In the genomic region with DNA sequence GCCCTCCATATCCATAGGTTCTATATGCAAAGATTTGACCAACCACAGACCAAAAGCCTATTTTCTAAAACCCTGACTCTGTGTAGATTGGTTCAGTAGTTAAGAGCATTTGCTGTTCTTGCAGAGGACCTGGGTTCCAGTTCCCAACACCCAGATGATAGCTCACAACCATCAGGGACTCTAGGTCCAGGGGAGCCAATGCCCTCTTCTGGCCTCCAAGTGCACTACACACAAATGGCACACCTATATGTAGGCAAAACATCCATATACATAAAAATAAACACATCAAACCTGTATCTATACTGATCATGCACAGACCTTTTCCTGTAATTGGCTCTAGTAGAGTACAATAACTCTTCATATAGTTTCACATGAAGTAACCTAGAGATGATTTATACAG, we compare ENCODE assay signal across 21 mouse cellular contexts. TPM values are rescaled to one million over a fixed set of nuclear protein-coding genes. Genes with fewer than 3 reads are reported as not detected.
DNase-seq lines count a peak whose midpoint lies in the region; ATAC-seq and TF ChIP-seq lines count a peak whose summit lies in the region.
"Had no signal": no experiment of that assay in that cellular context is flagged by ENCODE, and none has a peak within 500 bp of the region (broad histone marks: within the 10 kb centered on the region; RNA-seq: fewer than 3 reads in every experiment).

No protein-coding gene starts in this region.

- no peak overlapping the region for H3K9ac ChIP-seq in hindbrain, postnatal 0 days (replicated peaks; ENCODE audit: low read length)
- no peak overlapping the region for H3K9ac ChIP-seq in MEL (ENCODE audit: control insufficient read depth, low read depth, low read length, poor library complexity, severe bottlenecking)
- H3K9ac ChIP-seq: embryonic facial prominence, embryonic 13.5 days; heart, embryonic 13.5 days had no signal

- TF ChIP-seq EP300 in MEL (IDR thresholded peaks at IDR 0.05; ENCODE audit: low read depth in 1 of 2, low read length in 2 of 2), result no peak

- no peaks in the 10 kb centered on the region for H3K4me1 ChIP-seq in hindbrain, postnatal 0 days (ENCODE audit: insufficient read depth, low read length)
- peaks cover 6% of the 10 kb centered on the region for H3K4me1 ChIP-seq in hindbrain, embryonic 10.5 days (replicated peaks)
- H3K4me1 ChIP-seq in lung, adult 2 months (ENCODE audit: control insufficient read depth, insufficient read depth, low read length), result no peaks in the 10 kb centered on the region
- H3K4me1 ChIP-seq in MEL (ENCODE audit: control insufficient read depth in 1 of 2, insufficient read depth in 2 of 2, low read length in 2 of 2), result 0 out of 4 replicates have a peak, but pooled peaks cover 0 to 2% of the 10 kb centered on the region in 2 experiments
- H3K4me1 ChIP-seq: embryonic facial prominence, embryonic 13.5 days; heart, embryonic 13.5 days had no signal

- H3K36me3 ChIP-seq in hindbrain, postnatal 0 days (ENCODE audit: insufficient read depth, low read length), result no peaks in the 10 kb centered on the region
- H3K36me3 ChIP-seq in hindbrain, embryonic 10.5 days, result no peaks in the 10 kb centered on the region
- peaks cover 0 to 7% of the 10 kb centered on the region in 2 experiments; a peak in 1 of 4 replicates for H3K36me3 ChIP-seq in MEL (ENCODE audit: control insufficient read depth in 1 of 2, insufficient read depth in 2 of 2, low read length in 2 of 2)
- H3K36me3 ChIP-seq: embryonic facial prominence, embryonic 13.5 days; G1E; heart, embryonic 13.5 days; limb, embryonic 10.5 days had no signal

- peak; percentile 21 for TF ChIP-seq CTCF in hindbrain, postnatal 0 days (IDR thresholded peaks at IDR 0.05; ENCODE audit: low read depth)
- TF ChIP-seq CTCF in lung, adult 2 months (IDR thresholded peaks at IDR 0.05; ENCODE audit: insufficient read depth, low read length), result 0 out of 2 replicates have a peak, but pooled peaks have one; percentile 13
- peak; percentile 41 to 51 (median 42) for TF ChIP-seq CTCF in MEL (IDR thresholded peaks at IDR 0.05 in 2 of 3, conservative IDR thresholded peaks at IDR 0.05 in 1 of 3; ENCODE audit: control insufficient read depth in 1 of 3, insufficient read depth in 1 of 3, low read depth in 2 of 3, low read length in 3 of 3, poor library complexity in 1 of 3, severe bottlenecking in 1 of 3)

- H3K27me3 ChIP-seq in hindbrain, postnatal 0 days (ENCODE audit: insufficient read depth, low read length), result no peaks in the 10 kb centered on the region
- H3K27me3 ChIP-seq in hindbrain, embryonic 10.5 days (ENCODE audit: insufficient read depth, poor library complexity, severe bottlenecking), result peaks cover 9% of the 10 kb centered on the region
- H3K27me3 ChIP-seq in MEL (ENCODE audit: control insufficient read depth in 1 of 2, insufficient read depth in 2 of 2, low read length in 2 of 2), result no peaks in the 10 kb centered on the region

- H3K27ac ChIP-seq in hindbrain, postnatal 0 days, result no peak overlapping the region
- H3K27ac ChIP-seq in hindbrain, embryonic 10.5 days, result no peak overlapping the region
- H3K27ac ChIP-seq in MEL (ENCODE audit: control insufficient read depth, low read depth, low read length), result no peak overlapping the region
- H3K27ac ChIP-seq: embryonic facial prominence, embryonic 13.5 days; heart, embryonic 13.5 days; left cerebral cortex, adult 2 months; limb, embryonic 10.5 days; macrophage had no signal

- no peak for TF ChIP-seq POLR2A in lung, adult 2 months (IDR thresholded peaks at IDR 0.05; ENCODE audit: borderline replicate concordance, extremely low read depth, low read depth, low read length)
- TF ChIP-seq POLR2A in MEL (IDR thresholded peaks at IDR 0.05; ENCODE audit: control insufficient read depth in 1 of 2, insufficient read depth in 1 of 2, low read depth in 1 of 2, low read length in 2 of 2, poor library complexity in 1 of 2), result no peak

- no peaks in the 10 kb centered on the region for H3K9me3 ChIP-seq in hindbrain, postnatal 0 days (ENCODE audit: low read length)
- H3K9me3 ChIP-seq in hindbrain, embryonic 10.5 days, result no peaks in the 10 kb centered on the region
- H3K9me3 ChIP-seq in MEL (replicated peaks; ENCODE audit: insufficient read depth, low read length), result no peaks in the 10 kb centered on the region
- H3K9me3 ChIP-seq: embryonic facial prominence, embryonic 13.5 days; G1E; heart, embryonic 13.5 days; limb, embryonic 10.5 days had no signal

- peak; percentile 41 for TF ChIP-seq RAD21 in MEL (IDR thresholded peaks at IDR 0.05; ENCODE audit: low read depth, low read length)

- no peaks in the 10 kb centered on the region for H3K79me2 ChIP-seq in MEL (ENCODE audit: control insufficient read depth, insufficient read depth, low read length, poor library complexity)

- H3K4me3 ChIP-seq in hindbrain, postnatal 0 days (ENCODE audit: low read length), result no peak overlapping the region
- no peak overlapping the region for H3K4me3 ChIP-seq in hindbrain, embryonic 10.5 days
- no peak overlapping the region for H3K4me3 ChIP-seq in lung, adult 2 months (replicated peaks; ENCODE audit: extremely low read depth, low read depth, low read length)
- no peak overlapping the region for H3K4me3 ChIP-seq in MEL (ENCODE audit: control insufficient read depth in 1 of 2, insufficient read depth in 1 of 2, low read depth in 2 of 2, low read length in 2 of 2)
- H3K4me3 ChIP-seq: embryonic facial prominence, embryonic 13.5 days; heart, embryonic 13.5 days; left cerebral cortex, adult 2 months; limb, embryonic 10.5 days had no signal

- no peak for ATAC-seq in hindbrain, postnatal 0 days
- peak; percentile 44; the same call in 1 of the 2 replicates for ATAC-seq in megakaryocyte progenitor cell, adult 5-6 weeks (replicated peaks; ENCODE audit: poor library complexity)

- no peak overlapping the region for H3K4me2 ChIP-seq in hindbrain, postnatal 0 days (ENCODE audit: low read depth, low read length)
- H3K4me2 ChIP-seq: embryonic facial prominence, embryonic 13.5 days; heart, embryonic 13.5 days had no signal

- DNase-seq in hindbrain, postnatal 0 days (ENCODE audit: low spot score), result no peak
- DNase-seq in hindbrain, embryonic 10.5 days (ENCODE audit: low spot score), result no peak
- DNase-seq in lung, adult 2 months, result no peak
- no peak for DNase-seq in lung, postnatal 25 days (ENCODE audit: low spot score)
- no peak for DNase-seq in MEL (ENCODE audit: low read depth, low spot score)
- DNase-seq in right cerebral cortex, postnatal 36 days (ENCODE audit: low spot score in 2 of 2), result no peak
- DNase-seq: adrenal gland, postnatal 36 days; cerebellum, adult 8-10 months; heart, postnatal 36 days; right cerebral cortex, adult 18-20 months; thymus, adult 18-20 months had no signal

TF ChIP-seq in MEL, 35 proteins besides CTCF, POLR2A, EP300 and RAD21:
- TF ChIP-seq KAT2A (conservative IDR thresholded peaks at IDR 0.05; ENCODE audit: low read depth, low read length), result no peak
- peak; percentile 19; the same call in 1 of the 2 replicates for TF ChIP-seq ZC3H11A (IDR thresholded peaks at IDR 0.05; ENCODE audit: low read depth, low read length)
- TF ChIP-seq NELFE (IDR thresholded peaks at IDR 0.05; ENCODE audit: low read depth, low read length), result no peak
- no peak for TF ChIP-seq HCFC1 (IDR thresholded peaks at IDR 0.05; ENCODE audit: low read depth, low read length)
- TF ChIP-seq TBP (IDR thresholded peaks at IDR 0.05; ENCODE audit: low read depth, low read length), result no peak
- TF ChIP-seq USF1 (IDR thresholded peaks at IDR 0.05; ENCODE audit: low read depth, low read length), result no peak
- TF ChIP-seq TAL1 (IDR thresholded peaks at IDR 0.05; ENCODE audit: low read length), result no peak
- TF ChIP-seq USF2 (IDR thresholded peaks at IDR 0.05; ENCODE audit: borderline replicate concordance in 1 of 2, insufficient read depth in 1 of 2, low read depth in 1 of 2, low read length in 2 of 2), result no peak
- TF ChIP-seq POLR2AphosphoS5 (IDR thresholded peaks at IDR 0.05; ENCODE audit: borderline replicate concordance, low read depth, low read length), result no peak
- TF ChIP-seq ETS1 (IDR thresholded peaks at IDR 0.05; ENCODE audit: low read depth, low read length), result no peak
- no peak for TF ChIP-seq GATA1 (IDR thresholded peaks at IDR 0.05; ENCODE audit: low read depth, low read length)
- TF ChIP-seq SMC3 (IDR thresholded peaks at IDR 0.05; ENCODE audit: low read depth, low read length), result peak; percentile 58
TF ChIP-seq in MEL: peak in this region for 2.

RNA-seq across cellular contexts. Expression of gene Lmo2, which starts 33.5 kb away (rescaled TPM):
- 25.7 and 28.0 TPM in 2 replicates for total RNA-seq in hindbrain, postnatal 0 days (2014; rRNA removed)
- 31.2 TPM in 2 replicates for polyA plus RNA-seq in hindbrain, postnatal 0 days (2015; fragmentation: Nextera tagmentation; extraction: Ambion mirVana)
- polyA plus RNA-seq in hindbrain, embryonic 10.5 days (2016; fragmentation: Nextera tagmentation; extraction: Ambion mirVana), result 15.8 and 21.2 TPM in 2 replicates
- polyA plus RNA-seq in lung, adult 2 months (2012; rRNA removed), result 47.8 and 51.7 TPM in 2 replicates
- total RNA-seq in MEL (2012; rRNA removed), result 258 and 278 TPM in 2 replicates
- 100 to 1,000 TPM in 1 of 2 experiments, 10 to 100 TPM in 1; 96.2 to 184 TPM for polyA plus RNA-seq in MEL (2012; ENCODE audit: insufficient read depth in 1 of 2, insufficient read length in 2 of 2, low read depth in 1 of 2, low replicate concordance in 2 of 2, missing spikeins in 1 of 2)
- 427 and 476 TPM in 2 replicates for total RNA-seq in megakaryocyte progenitor cell, adult 5-6 weeks (2015)
- 226 and 286 TPM in 2 replicates for total RNA-seq in megakaryocyte progenitor cell, adult 5-6 weeks (2017)
- polyA plus RNA-seq: C2C12 had no signal

RNA-seq across cellular contexts. Expression of gene Fbxo3, which starts 36.2 kb away (rescaled TPM):
- total RNA-seq in hindbrain, postnatal 0 days (2014; rRNA removed), result 59.5 and 70.6 TPM in 2 replicates
- polyA plus RNA-seq in hindbrain, postnatal 0 days (2015; fragmentation: Nextera tagmentation; extraction: Ambion mirVana), result 65.1 and 67.0 TPM in 2 replicates
- 40.6 and 42.8 TPM in 2 replicates for polyA plus RNA-seq in hindbrain, embryonic 10.5 days (2016; fragmentation: Nextera tagmentation; extraction: Ambion mirVana)
- polyA plus RNA-seq in lung, adult 2 months (2012; rRNA removed), result 11.4 and 19.3 TPM in 2 replicates
- 30.9 and 32.7 TPM in 2 replicates for total RNA-seq in MEL (2012; rRNA removed)
- polyA plus RNA-seq in MEL (2012; ENCODE audit: insufficient read depth in 1 of 2, insufficient read length in 2 of 2, low read depth in 1 of 2, low replicate concordance in 2 of 2, missing spikeins in 1 of 2), result 10 to 100 TPM; 41.9 to 55.4 TPM
- 64.8 and 74.2 TPM in 2 replicates for total RNA-seq in megakaryocyte progenitor cell, adult 5-6 weeks (2015)
- 61.5 and 70.9 TPM in 2 replicates for total RNA-seq in megakaryocyte progenitor cell, adult 5-6 weeks (2017)

RNA-seq across cellular contexts. Expression of gene 4931422A03Rik, which starts 36.9 kb away (rescaled TPM):
- total RNA-seq in hindbrain, postnatal 0 days (2014; rRNA removed), result not detected in 2 replicates
- polyA plus RNA-seq in hindbrain, postnatal 0 days (2015; fragmentation: Nextera tagmentation; extraction: Ambion mirVana), result 1.9 and 2.5 TPM in 2 replicates
- polyA plus RNA-seq in hindbrain, embryonic 10.5 days (2016; fragmentation: Nextera tagmentation; extraction: Ambion mirVana), result 1.4 and 2.0 TPM in 2 replicates
- not detected in 2 replicates for polyA plus RNA-seq in lung, adult 2 months (2012; rRNA removed)
- 0.50 TPM in 1 of 2 replicates, not detected in the other for total RNA-seq in MEL (2012; rRNA removed)
- polyA plus RNA-seq in MEL (2012; ENCODE audit: insufficient read depth in 1 of 2, insufficient read length in 2 of 2, low read depth in 1 of 2, low replicate concordance in 2 of 2, missing spikeins in 1 of 2), result 1 to 10 TPM in 1 of 2 experiments, not detected in 1; 4.9 TPM
- total RNA-seq in megakaryocyte progenitor cell, adult 5-6 weeks (2015), result 1.0 and 2.2 TPM in 2 replicates
- 0.17 TPM in 1 of 2 replicates, not detected in the other for total RNA-seq in megakaryocyte progenitor cell, adult 5-6 weeks (2017)
- total RNA-seq: adrenal gland, postnatal 36 days; gastrocnemius, postnatal 4 days; heart, postnatal 36 days; left cerebral cortex, adult 2 months had no signal
- polyA plus RNA-seq: cortical plate, adult 2 months; G1E; macrophage had no signal
